Mouse (Mus musculus): ENCODE results near the gene Lrrc43.

DNA sequence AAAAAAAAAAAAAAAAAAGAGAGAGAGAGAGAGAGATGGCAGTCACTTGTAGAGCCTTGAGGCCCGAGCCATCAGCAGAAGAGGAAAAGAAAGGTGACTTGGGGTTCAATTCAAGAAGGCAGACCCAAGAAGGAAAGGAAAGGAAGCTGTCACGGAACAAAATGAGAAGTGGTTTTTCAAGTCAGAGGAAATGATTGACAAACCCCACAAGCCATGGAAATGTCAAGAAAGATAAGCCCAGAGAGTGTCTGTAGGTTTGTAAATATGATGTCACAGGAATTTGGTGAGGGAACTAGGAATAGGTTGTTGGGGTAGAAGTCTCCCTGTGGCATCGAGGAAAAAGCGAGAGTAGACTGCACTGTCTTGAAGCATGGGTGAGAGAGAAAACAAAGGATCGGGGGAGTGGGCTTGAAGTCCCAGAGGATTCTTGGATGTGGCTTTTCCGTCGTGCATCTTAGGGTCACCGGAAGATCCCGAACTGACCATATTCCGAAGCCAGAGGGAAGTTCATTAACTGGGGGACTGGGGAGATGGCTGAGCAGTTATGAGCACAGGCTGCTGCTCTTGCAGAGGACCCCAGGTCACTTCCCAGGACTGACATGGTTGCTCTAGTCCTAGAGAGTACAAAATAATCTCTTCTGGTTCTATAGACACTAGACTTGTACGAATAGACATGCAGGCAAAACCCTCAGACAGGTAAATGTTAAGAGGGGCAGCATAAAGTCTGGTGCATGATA lies 1.3 kb upstream of the Lrrc43 start:
- no peak for TF ChIP-seq GATA1 (IDR thresholded peaks at IDR 0.05; ENCODE audit: low read length)
- TF ChIP-seq TAL1 (IDR thresholded peaks at IDR 0.05; ENCODE audit: low read length), result no peak
